Mouse (Mus musculus) limb, embryonic 11.5 days (tissue): ENCODE results near the gene Cdc42ep4. TPM values are rescaled to one million over a fixed set of nuclear protein-coding genes. Genes with fewer than 3 reads are reported as not detected.

Source experiments
- ATAC-seq: fragments of 200-750 bp; cut with Nextera tagmentation; 2 replicates; pipeline ENCODE4 v1.8.0; 2017; ENCODE audit warnings: low read depth; ENCODE audit not compliant: insufficient number of reproducible peaks, low FRiP score, low TSS enrichment
- DNase-seq: peaks from one replicate; pipeline ENCODE4 v3.0.0-alpha.2; 2015; ENCODE audit warnings: low spot score
- H3K27ac ChIP-seq: fragments of 300-500 bp; sonication (generic); replicated peaks from 2 replicates; pipeline ENCODE4 v1.5.1; 2014; ENCODE audit warnings: low read depth, mild to moderate bottlenecking, low read length
- H3K27me3 ChIP-seq: fragments of 300-500 bp; sonication (generic); 2 replicates; pipeline ENCODE4 v1.6.1; 2014; ENCODE audit warnings: mild to moderate bottlenecking, low read length, mixed read lengths; ENCODE audit not compliant: control insufficient read depth, insufficient read depth
- H3K36me3 ChIP-seq: fragments of 300-500 bp; sonication (generic); 2 replicates; pipeline ENCODE4 v1.6.1; 2014; ENCODE audit warnings: mild to moderate bottlenecking, low read length, moderate library complexity, mixed read lengths; ENCODE audit not compliant: control insufficient read depth, insufficient read depth
- H3K4me1 ChIP-seq: fragments of 300-500 bp; sonication (generic); 2 replicates; pipeline ENCODE4 v1.6.1; 2014; ENCODE audit warnings: low read length, mixed read lengths; ENCODE audit not compliant: control insufficient read depth, insufficient read depth
- H3K4me2 ChIP-seq: fragments of 300-500 bp; sonication (generic); 2 replicates; pipeline ENCODE4 v1.6.1; 2014; ENCODE audit warnings: low read depth, mild to moderate bottlenecking, moderate library complexity; ENCODE audit not compliant: severe bottlenecking
- H3K4me3 ChIP-seq: fragments of 300-500 bp; sonication (generic); 2 replicates; pipeline ENCODE4 v1.5.1; 2014; ENCODE audit warnings: low read depth, low read length
- H3K9ac ChIP-seq: fragments of 300-500 bp; sonication (generic); 2 replicates; pipeline ENCODE4 v1.6.1; 2014; ENCODE audit warnings: mild to moderate bottlenecking, low read length
- H3K9me3 ChIP-seq: fragments of 300-500 bp; sonication (generic); 2 replicates; pipeline ENCODE4 v1.6.1; 2016; ENCODE audit warnings: low read length; ENCODE audit not compliant: control insufficient read depth
- WGBS: fragments of 180-500 bp; shearing (Covaris S2); extraction: QIAGEN DNeasy Blood & Tissue Kit; methylation state at CpG from one replicate; pipeline ENCODE4 v1.1.7; 2014; 5-methylcytosine and 5-hydroxymethylcytosine counted together
- polyA plus RNA-seq: library from polyadenylated mRNA; unstranded; fragments of >200 nt; fragmentation: Nextera tagmentation; extraction: Ambion mirVana; gene quantifications from 2 replicates; pipeline ENCODE4 v1.2.1, GENCODE M21; 2014

Gene Cdc42ep4
- polyA plus RNA-seq, 1 experiment from 2014 or later: 75.4 TPM

DNA sequence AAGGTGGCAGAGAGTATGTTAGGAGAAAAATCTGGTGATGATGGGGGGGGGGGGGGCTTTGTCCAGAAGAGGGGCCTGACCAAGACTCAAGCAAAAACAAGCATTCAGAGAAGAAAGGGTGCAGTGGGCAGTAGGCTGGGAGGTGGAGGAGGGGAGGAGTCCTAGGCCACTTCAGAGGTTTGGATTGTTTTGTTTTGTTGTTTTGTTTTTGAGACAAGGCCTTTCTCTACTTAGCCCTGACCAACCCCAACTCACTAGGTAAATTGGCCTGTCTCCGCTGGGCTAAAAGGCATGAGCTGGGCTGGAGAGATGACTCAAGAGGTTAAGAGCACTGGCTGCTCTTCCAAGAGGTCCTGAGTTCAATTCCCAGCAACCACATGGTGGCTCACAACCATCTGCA, 40.6 kb downstream of the Cdc42ep4 start:
- DNase-seq (no peak), ATAC-seq (no peak)
- WGBS: 90% methylated on average over 1 of the region's 1 CpGs
- H3K9ac ChIP-seq: no peak overlapping the region
- H3K27me3 ChIP-seq: no peaks in the 10 kb centered on the region
- H3K4me2 ChIP-seq: no peak overlapping the region
- H3K4me3 ChIP-seq: no peak overlapping the region
- H3K4me1 ChIP-seq: peaks cover 19% of the 10 kb centered on the region
- no peak overlapping the region for H3K27ac ChIP-seq
- H3K36me3 ChIP-seq: no peaks in the 10 kb centered on the region
- H3K9me3 ChIP-seq: no peaks in the 10 kb centered on the region

DNA sequence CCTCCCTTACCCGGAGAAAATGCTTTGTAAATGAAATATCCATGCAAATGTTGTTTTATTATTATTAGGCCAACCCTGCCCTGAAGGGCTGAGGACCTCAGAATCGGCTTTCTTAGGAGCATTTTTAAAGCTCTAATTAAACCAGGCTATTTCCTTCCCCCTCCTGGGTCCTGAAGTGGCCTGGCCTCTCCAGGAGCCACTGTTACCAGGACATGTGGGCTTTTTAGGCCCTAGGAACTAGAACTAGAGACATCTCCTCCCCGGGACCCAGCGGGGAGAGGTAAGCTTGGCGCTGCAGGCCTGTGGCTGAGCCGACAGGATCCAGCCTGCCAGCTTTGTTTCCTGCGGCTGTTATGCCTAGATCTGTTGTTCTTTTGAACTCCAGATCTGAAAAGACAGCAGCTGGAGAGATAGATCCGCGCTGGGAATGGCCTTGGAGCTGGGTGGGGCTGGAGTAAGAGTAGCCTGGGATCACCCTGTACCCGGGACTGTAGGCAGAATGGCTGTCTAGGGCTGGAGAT, 41.4 kb downstream of the Cdc42ep4 start:
- DNase-seq (peak; percentile 61), ATAC-seq (no peak; the same call in 1 of the 2 replicates)
- Histone ChIP-seq H3K4me2 (peak overlapping the region; percentile 22; the same call in 1 of the 2 replicates), H3K36me3 (no peaks in the 10 kb centered on the region), H3K4me1 (peaks cover 19% of the 10 kb centered on the region), H3K4me3 (no peak overlapping the region), H3K27me3 (no peaks in the 10 kb centered on the region), H3K27ac (peak overlapping the region; percentile 77), H3K9me3 (no peaks in the 10 kb centered on the region), H3K9ac (peak overlapping the region; percentile 57)
- 6% methylated on average over 10 of the region's 10 CpGs for WGBS

DNA sequence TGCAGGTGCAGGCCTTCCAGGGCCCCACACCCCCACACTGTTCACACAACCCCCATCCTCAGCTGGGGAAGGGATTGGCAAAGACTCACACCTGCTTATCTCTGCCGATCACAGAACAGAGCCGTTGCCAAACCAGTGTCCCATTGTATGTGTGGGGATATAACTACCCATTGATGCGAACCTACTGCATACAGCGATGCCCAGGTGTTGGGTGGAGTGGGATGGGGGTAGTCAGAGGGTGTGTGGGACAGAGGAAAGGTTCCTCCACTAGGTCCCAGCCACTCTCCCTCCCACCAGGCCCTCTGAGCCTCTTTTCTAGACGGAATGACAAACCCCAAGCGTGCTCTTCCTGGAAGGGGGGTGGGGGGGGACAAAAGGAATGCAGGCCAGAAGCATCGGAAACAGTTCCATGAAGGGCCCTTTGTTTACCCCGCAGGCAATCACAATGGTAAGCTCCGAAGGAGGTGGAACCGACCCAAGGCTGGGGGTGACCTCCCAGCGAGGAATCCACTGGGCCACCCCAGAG, 41.9 kb downstream of the Cdc42ep4 start, which contains the start of gene Cpsf4l:
TSS of gene Cpsf4l (minus strand) at position 287 of the 526 bp plus-strand sequence.
- DNase-seq: peak; percentile 60
- Histone ChIP-seq H3K36me3 (no peaks in the 10 kb centered on the region), H3K4me2 (peak within 1 kb of the TSS; percentile 22; the same call in 1 of the 2 replicates), H3K9me3 (no peaks in the 10 kb centered on the region), H3K27me3 (no peaks in the 10 kb centered on the region), H3K4me1 (peaks cover 19% of the 10 kb centered on the region), H3K27ac (peak within 1 kb of the TSS; percentile 77), H3K9ac (peak within 1 kb of the TSS; percentile 57), H3K4me3 (no peak within 1 kb of the TSS)
- ATAC-seq: no peak
- 8% methylated on average over 11 of the region's 11 CpGs for WGBS

DNA sequence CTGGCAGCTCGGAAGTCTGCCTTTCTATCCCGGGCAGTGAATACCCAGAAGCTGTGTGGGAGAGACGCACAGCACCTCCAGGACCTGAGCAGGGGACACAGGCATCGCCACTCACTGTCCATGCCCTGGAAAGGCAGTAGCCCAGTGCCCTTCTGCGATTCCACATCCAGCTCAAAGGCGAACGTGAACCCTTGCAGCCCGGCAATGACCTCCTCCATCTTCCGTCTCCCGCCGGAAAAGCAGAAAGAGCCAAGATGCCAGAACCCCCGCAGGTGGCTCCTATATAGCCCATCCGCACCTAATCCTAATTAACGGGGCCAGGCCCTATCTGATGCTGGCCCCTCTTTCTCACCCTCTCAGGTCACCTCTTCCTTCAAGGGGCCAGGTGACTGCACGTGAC, 42.4 kb downstream of the Cdc42ep4 start:
- Histone ChIP-seq H3K27me3 (no peaks in the 10 kb centered on the region), H3K4me3 (no peak overlapping the region), H3K9ac (peak overlapping the region; percentile 34; the same call in 1 of the 2 replicates), H3K36me3 (no peaks in the 10 kb centered on the region), H3K4me1 (peaks cover 19% of the 10 kb centered on the region), H3K4me2 (peak overlapping the region; percentile 5; the same call in 1 of the 2 replicates), H3K9me3 (no peaks in the 10 kb centered on the region), H3K27ac (0 out of 2 replicates have a peak overlapping the region, but pooled peaks have one; percentile 3)
- DNase-seq (peak; percentile 43), ATAC-seq (no peak)
- WGBS: 14% methylated on average over 15 of the region's 15 CpGs

DNA sequence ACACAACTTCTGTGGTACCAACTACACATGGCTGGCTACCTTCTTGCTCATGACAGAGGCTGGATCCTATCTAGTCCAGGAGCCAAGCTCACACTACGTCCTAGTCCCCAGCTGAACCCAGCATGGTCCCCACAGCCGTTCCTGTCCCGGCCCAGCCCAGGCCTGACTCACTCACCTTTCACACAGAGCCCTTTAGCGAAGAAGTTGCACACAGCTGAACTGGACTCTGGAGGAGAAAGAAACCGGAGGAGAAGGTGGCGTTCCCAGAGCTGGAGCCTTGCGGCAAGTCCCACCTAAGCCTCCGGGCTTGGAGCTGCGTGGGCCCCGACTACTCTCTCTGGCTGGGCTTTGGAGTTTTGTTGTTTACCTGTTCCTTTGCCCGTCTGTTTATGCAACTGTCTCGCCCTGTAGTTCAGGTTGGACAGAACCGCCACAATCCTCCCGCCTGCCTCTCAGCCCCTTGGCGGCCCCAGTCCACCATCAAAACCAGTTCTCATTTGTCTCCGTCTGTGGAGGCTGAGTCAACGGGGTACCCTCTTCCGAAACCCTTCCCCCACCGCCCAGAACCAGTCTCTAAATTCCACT, 43.0 kb downstream of the Cdc42ep4 start:
- no peak overlapping the region for H3K4me2 ChIP-seq
- no peaks in the 10 kb centered on the region for H3K9me3 ChIP-seq
- no peaks in the 10 kb centered on the region for H3K27me3 ChIP-seq
- H3K36me3 ChIP-seq: no peaks in the 10 kb centered on the region
- peaks cover 22% of the 10 kb centered on the region for H3K4me1 ChIP-seq
- 44% methylated on average over 19 of the region's 19 CpGs for WGBS
- no peak overlapping the region for H3K27ac ChIP-seq
- H3K4me3 ChIP-seq: no peak overlapping the region
- ATAC-seq (no peak), DNase-seq (no peak)
- peak overlapping the region; percentile 34; the same call in 1 of the 2 replicates for H3K9ac ChIP-seq

DNA sequence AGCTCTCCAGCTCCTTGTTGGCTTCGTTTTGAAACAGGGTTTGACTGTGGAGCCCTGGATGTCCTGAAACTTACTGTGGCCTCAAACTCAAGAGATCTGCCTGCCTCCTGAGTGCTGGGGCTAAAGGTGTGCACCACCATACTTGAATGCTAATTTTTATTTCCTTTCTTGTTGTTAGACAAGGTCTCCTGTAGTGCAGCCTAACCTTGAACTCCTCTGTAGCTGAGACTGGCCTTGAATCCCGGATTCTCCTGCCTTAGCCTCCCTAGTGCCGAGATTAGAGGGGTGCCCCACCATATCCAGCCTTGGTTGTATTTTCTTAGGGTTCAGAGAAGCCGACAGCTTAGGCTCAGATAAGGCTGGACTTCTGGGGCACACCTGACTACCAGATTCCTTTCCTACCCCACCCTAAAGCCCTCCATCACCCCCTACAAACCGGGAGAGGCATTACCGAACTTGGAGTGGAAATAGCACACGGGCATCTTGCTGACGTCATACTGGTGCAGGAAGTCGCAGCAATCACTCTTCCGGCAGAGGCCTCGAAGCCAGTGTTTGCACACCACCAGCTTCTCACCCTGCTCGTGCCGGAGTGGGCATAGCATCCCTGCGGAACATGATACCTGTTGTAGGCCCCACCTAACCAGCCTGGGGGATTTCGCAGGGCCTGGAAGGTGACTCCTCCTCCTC, 45.6 kb downstream of the Cdc42ep4 start:
- no peak overlapping the region for H3K27ac ChIP-seq
- ATAC-seq: no peak

DNA sequence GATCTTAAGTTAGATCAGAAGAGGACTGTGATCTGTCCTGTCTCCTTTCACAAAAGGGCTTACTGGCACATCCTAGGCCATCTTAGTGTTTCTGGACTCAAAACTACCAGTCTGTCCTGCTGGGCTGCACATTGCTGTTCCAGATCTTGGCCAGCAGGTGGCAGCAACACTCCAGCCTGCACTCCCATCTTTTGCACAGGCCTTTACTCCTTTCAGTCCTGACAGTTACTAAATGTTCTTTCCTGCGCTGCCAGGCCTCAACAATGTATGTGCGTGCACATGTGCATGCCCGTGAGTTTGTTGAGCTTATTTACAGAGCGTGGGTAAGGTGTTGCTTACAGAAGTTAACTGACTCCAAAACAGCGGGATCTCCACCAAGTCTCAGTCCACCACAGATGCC, 47.9 kb downstream of the Cdc42ep4 start:
- 0 out of 2 replicates have a peak, but pooled peaks cover 2% of the 10 kb centered on the region for H3K4me1 ChIP-seq
- no peaks in the 10 kb centered on the region for H3K36me3 ChIP-seq
- H3K27ac ChIP-seq: no peak overlapping the region
- ATAC-seq: no peak
- H3K4me2 ChIP-seq: no peak overlapping the region
- H3K27me3 ChIP-seq: no peaks in the 10 kb centered on the region
- no peaks in the 10 kb centered on the region for H3K9me3 ChIP-seq
- H3K9ac ChIP-seq: no peak overlapping the region
- no peak overlapping the region for H3K4me3 ChIP-seq
- 45% methylated on average over 5 of the region's 5 CpGs for WGBS
- peak; percentile 89 for DNase-seq

More for the DNA sequence above, 45.6 kb downstream of the Cdc42ep4 start:
- no peak for DNase-seq
- no peak overlapping the region for H3K4me3 ChIP-seq
- 85% methylated on average over 15 of the region's 15 CpGs for WGBS
- H3K27me3 ChIP-seq: no peaks in the 10 kb centered on the region
- H3K9ac ChIP-seq: no peak overlapping the region
- no peak overlapping the region for H3K4me2 ChIP-seq
- no peaks in the 10 kb centered on the region for H3K36me3 ChIP-seq
- peaks cover 22% of the 10 kb centered on the region for H3K4me1 ChIP-seq
- no peaks in the 10 kb centered on the region for H3K9me3 ChIP-seq

DNA sequence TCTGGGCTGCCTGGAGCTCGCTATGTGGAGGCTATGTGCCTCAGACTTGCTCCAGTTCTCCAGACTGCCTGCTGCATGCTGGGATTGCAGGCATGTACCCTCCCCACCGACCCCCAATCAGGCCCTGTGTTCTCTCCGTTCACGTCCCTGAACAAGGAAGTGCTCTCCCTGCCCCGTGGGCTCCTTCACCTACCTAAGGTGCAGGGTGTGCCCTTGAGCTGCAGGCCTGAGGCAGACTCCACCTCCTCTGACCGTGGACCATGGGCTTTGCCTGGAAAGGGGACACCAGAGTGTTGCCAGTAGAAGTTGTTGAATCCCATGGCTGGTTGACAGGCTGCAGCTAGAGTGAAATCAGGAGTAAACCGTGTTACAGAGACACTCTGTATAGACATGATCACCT, 52.0 kb downstream of the Cdc42ep4 start:
- 0 out of 2 replicates have a peak, but pooled peaks cover 2% of the 10 kb centered on the region for H3K4me1 ChIP-seq
- H3K9ac ChIP-seq: no peak overlapping the region
- 86% methylated on average over 7 of the region's 7 CpGs for WGBS
- H3K27ac ChIP-seq: no peak overlapping the region
- no peak overlapping the region for H3K4me2 ChIP-seq
- DNase-seq (no peak), ATAC-seq (no peak)
- no peaks in the 10 kb centered on the region; the same call in 1 of the 2 replicates for H3K9me3 ChIP-seq
- peaks cover 12% of the 10 kb centered on the region for H3K36me3 ChIP-seq
- H3K4me3 ChIP-seq: no peak overlapping the region
- no peaks in the 10 kb centered on the region for H3K27me3 ChIP-seq
